Mouse (Mus musculus): ENCODE results near the gene Cbr4.

DNA sequence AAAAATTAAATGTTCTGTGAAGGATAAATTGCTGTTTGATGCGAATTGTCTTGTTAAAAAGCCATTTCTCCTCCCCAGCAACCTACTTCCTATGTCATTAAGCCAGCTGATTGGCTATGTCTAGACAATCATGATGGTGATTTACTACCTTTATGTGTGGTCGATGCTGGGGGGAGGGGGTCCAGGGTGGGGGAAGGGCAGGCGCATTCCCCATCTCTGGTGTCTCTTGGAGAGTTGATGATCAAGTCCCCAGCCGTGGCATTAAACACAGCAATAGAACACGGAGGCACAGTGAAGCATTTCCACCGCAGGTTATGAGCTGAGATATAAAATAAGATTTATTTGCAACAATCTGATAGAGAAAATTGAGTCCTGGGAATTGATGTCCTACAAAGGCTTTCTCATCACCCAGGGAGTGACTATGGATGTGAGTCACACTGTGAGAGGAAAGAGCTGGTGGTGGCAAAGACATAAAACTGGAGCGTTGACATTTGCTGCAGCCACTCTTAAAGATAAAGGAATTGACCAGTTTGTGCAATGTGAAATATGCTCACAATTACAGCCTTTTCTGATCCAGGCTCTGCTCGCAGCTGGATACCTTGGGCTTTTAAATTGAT is 35.7 kb upstream of the Cbr4 start:
- no peak for TF ChIP-seq CTCF (IDR thresholded peaks at IDR 0.05; ENCODE audit: low read depth)
- TF ChIP-seq EP300 (IDR thresholded peaks at IDR 0.05; ENCODE audit: low read depth) = no peak

All from liver, embryonic 14.5 days (tissue).